Mouse (Mus musculus): Measurements from ENCODE around the gene Serpina3g. TPM values are rescaled to one million over a fixed set of nuclear protein-coding genes. Genes with fewer than 3 reads are reported as not detected.
A peak's percentile ranks its signal among the peaks of the same experiment; 100 is the strongest.

Gene Serpina3g
- polyA plus RNA-seq (2014; fragmentation: Nextera tagmentation; extraction: Ambion mirVana), result 0.24 and 0.26 TPM in 2 replicates

- Histone ChIP-seq H3K4me1 (ENCODE audit: control insufficient read depth, insufficient read depth, low read length) (no peaks in the 10 kb centered on the region), H3K9ac (ENCODE audit: low read length) (no peak within 1 kb of the TSS), H3K36me3 (ENCODE audit: control insufficient read depth, insufficient read depth, low read length) (no peaks in the 10 kb centered on the region), H3K4me3 (ENCODE audit: low read depth, low read length) (no peak within 1 kb of the TSS), H3K27me3 (replicated peaks; ENCODE audit: control insufficient read depth, insufficient read depth, low read length) (no peaks in the 10 kb centered on the region), H3K27ac (ENCODE audit: low read depth, low read length) (no peak within 1 kb of the TSS), H3K9me3 (replicated peaks; ENCODE audit: control insufficient read depth, low read length) (no peaks in the 10 kb centered on the region), H3K4me2 (ENCODE audit: low read length) (no peak within 1 kb of the TSS)
- WGBS, result 81% methylated on average over 5 of the region's 5 CpGs
- no peak for DNase-seq (ENCODE audit: low spot score)
- ATAC-seq, result no peak
Observed at GRCm38 (mm10) chr12:104235915-104236314, at the start of gene Serpina3g. TSS of gene Serpina3g (plus strand) at chr12:104236245.

DNA sequence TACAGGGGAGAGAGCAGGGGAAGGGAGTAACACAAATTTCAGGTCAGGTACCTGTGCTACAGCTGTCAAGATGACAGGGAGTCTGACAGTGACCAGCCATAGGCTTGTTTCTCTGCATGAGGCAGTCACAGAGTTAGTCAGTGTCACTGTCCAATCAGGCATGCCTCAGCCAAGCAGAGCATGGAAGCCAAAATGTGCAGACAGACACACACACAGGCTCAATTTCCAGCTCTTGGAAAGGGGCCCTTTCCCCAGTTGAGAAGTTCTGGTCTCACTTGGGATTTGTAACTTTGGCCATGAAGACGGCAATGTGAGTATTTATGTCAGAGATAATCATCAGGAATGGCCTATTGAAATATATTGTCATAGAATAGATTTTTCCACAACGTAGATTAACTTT is 46.8 kb upstream of the Serpina3g start:
- ATAC-seq (no peak), DNase-seq (ENCODE audit: low spot score) (no peak)
- H3K36me3 ChIP-seq (ENCODE audit: control insufficient read depth, insufficient read depth, low read length), result no peaks in the 10 kb centered on the region
- no peak overlapping the region for H3K4me3 ChIP-seq (ENCODE audit: low read depth, low read length)
- H3K9ac ChIP-seq (ENCODE audit: low read length), result no peak overlapping the region
- no peak overlapping the region for H3K4me2 ChIP-seq (ENCODE audit: low read length)
- no peaks in the 10 kb centered on the region for H3K27me3 ChIP-seq (replicated peaks; ENCODE audit: control insufficient read depth, insufficient read depth, low read length)
- WGBS, result 77% methylated on average over 2 of the region's 2 CpGs
- no peaks in the 10 kb centered on the region for H3K9me3 ChIP-seq (replicated peaks; ENCODE audit: control insufficient read depth, low read length)
- no peaks in the 10 kb centered on the region for H3K4me1 ChIP-seq (ENCODE audit: control insufficient read depth, insufficient read depth, low read length)
- H3K27ac ChIP-seq (ENCODE audit: low read depth, low read length), result no peak overlapping the region

DNA sequence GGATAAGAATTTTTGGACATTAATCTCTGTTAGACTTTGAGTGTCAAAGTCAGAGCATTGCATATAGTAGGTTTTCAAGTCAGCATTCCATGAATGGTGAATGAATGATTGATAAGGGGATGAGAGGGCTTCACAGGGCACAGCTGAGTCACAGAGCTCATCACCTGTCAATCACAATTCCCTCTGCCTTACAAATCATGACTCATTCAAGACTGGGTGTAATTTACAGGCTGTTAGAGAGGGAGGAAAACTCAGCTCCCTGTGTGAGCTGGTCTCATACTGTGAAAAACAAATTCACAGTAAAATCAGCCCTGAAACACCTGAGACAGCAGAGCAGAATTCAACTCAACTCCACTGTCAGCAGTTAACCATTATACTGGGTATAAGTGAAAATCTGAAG is 45.2 kb upstream of the Serpina3g start:
- DNase-seq (ENCODE audit: low spot score) (no peak), ATAC-seq (no peak)
- Histone ChIP-seq H3K4me1 (ENCODE audit: control insufficient read depth, insufficient read depth, low read length) (no peaks in the 10 kb centered on the region), H3K27me3 (replicated peaks; ENCODE audit: control insufficient read depth, insufficient read depth, low read length) (no peaks in the 10 kb centered on the region), H3K4me2 (ENCODE audit: low read length) (no peak overlapping the region), H3K27ac (ENCODE audit: low read depth, low read length) (no peak overlapping the region), H3K36me3 (ENCODE audit: control insufficient read depth, insufficient read depth, low read length) (no peaks in the 10 kb centered on the region), H3K9me3 (replicated peaks; ENCODE audit: control insufficient read depth, low read length) (no peaks in the 10 kb centered on the region), H3K9ac (ENCODE audit: low read length) (no peak overlapping the region), H3K4me3 (ENCODE audit: low read depth, low read length) (no peak overlapping the region)

GRCm38 (mm10) chr12:104209149-104209548 is 26.9 kb upstream of the Serpina3g start:
- Histone ChIP-seq H3K27ac (ENCODE audit: low read depth, low read length) (no peak overlapping the region), H3K9ac (ENCODE audit: low read length) (no peak overlapping the region), H3K9me3 (replicated peaks; ENCODE audit: control insufficient read depth, low read length) (no peaks in the 10 kb centered on the region), H3K27me3 (replicated peaks; ENCODE audit: control insufficient read depth, insufficient read depth, low read length) (no peaks in the 10 kb centered on the region), H3K4me3 (ENCODE audit: low read depth, low read length) (no peak overlapping the region), H3K4me2 (ENCODE audit: low read length) (no peak overlapping the region), H3K4me1 (ENCODE audit: control insufficient read depth, insufficient read depth, low read length) (no peaks in the 10 kb centered on the region), H3K36me3 (ENCODE audit: control insufficient read depth, insufficient read depth, low read length) (no peaks in the 10 kb centered on the region)
- WGBS, result 74% methylated on average over 4 of the region's 4 CpGs
- ATAC-seq (no peak), DNase-seq (ENCODE audit: low spot score) (peak; percentile 1)

- no peak overlapping the region for H3K27ac ChIP-seq (ENCODE audit: low read depth, low read length)
- H3K9ac ChIP-seq (ENCODE audit: low read length), result no peak overlapping the region
- ATAC-seq (no peak), DNase-seq (ENCODE audit: low spot score) (no peak)
- no peak overlapping the region for H3K4me2 ChIP-seq (ENCODE audit: low read length)
- no peak overlapping the region for H3K4me3 ChIP-seq (ENCODE audit: low read depth, low read length)
- no peaks in the 10 kb centered on the region for H3K9me3 ChIP-seq (replicated peaks; ENCODE audit: control insufficient read depth, low read length)
- WGBS, result 100% methylated on average over 2 of the region's 2 CpGs
- no peaks in the 10 kb centered on the region for H3K27me3 ChIP-seq (replicated peaks; ENCODE audit: control insufficient read depth, insufficient read depth, low read length)
- no peaks in the 10 kb centered on the region for H3K4me1 ChIP-seq (ENCODE audit: control insufficient read depth, insufficient read depth, low read length)
- no peaks in the 10 kb centered on the region for H3K36me3 ChIP-seq (ENCODE audit: control insufficient read depth, insufficient read depth, low read length)
Observed at GRCm38 (mm10) chr12:104209802-104210201, 26.2 kb upstream of the Serpina3g start.

DNA sequence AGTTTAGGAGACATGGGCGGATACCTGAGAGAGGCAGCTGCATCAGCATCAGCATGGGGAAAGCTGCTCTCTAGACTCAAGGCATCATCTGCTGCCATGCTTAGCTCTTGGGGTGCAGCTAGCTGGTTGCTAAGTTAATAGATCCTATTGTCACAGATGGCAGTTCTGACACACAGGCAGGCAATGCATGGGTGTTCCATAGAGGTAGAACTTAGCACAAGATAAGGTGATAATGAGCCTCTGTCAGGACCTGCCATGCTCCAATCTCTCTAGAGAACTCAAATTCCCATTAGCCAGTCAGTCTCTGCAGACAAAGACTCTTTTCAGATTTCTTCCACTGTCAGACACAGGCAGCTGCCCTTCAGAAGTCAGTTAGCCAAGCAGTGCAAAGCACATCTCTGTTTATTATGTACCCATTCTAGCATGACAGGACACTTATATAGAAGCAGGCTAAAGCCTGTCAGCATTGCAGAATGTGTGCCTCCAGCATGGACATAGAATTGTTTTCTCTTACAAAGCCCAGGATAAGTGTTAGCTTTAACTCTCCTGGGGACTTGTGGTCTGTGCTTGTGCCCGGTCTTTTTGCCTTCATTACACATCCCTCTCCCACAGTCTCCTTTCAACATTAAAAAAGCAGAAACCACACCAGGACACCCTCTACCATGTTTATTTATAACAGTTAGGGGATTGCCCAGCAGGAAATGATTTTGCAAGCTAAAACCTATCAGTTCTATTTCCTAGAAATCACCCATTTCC is 22.2 kb upstream of the Serpina3g start:
- H3K4me3 ChIP-seq (ENCODE audit: low read depth, low read length), result no peak overlapping the region
- peak; percentile 5 for DNase-seq (ENCODE audit: low spot score)
- no peak overlapping the region for H3K27ac ChIP-seq (ENCODE audit: low read depth, low read length)
- no peak overlapping the region for H3K9ac ChIP-seq (ENCODE audit: low read length)
- H3K4me2 ChIP-seq (ENCODE audit: low read length), result no peak overlapping the region
- no peaks in the 10 kb centered on the region for H3K4me1 ChIP-seq (ENCODE audit: control insufficient read depth, insufficient read depth, low read length)
- H3K36me3 ChIP-seq (ENCODE audit: control insufficient read depth, insufficient read depth, low read length), result no peaks in the 10 kb centered on the region
- H3K27me3 ChIP-seq (replicated peaks; ENCODE audit: control insufficient read depth, insufficient read depth, low read length), result no peaks in the 10 kb centered on the region
- 57% methylated on average over 2 of the region's 2 CpGs for WGBS
- no peak for ATAC-seq
- H3K9me3 ChIP-seq (replicated peaks; ENCODE audit: control insufficient read depth, low read length), result no peaks in the 10 kb centered on the region

GRCm38 (mm10) chr12:104214445-104214753 is 21.6 kb upstream of the Serpina3g start, which contains the start of gene Serpina3f:
TSS of gene Serpina3f (plus strand) at chr12:104214544.
- WGBS, result 67% methylated on average over 1 of the region's 1 CpGs
- Histone ChIP-seq H3K27ac (ENCODE audit: low read depth, low read length) (no peak within 1 kb of the TSS), H3K9ac (ENCODE audit: low read length) (no peak within 1 kb of the TSS), H3K36me3 (ENCODE audit: control insufficient read depth, insufficient read depth, low read length) (no peaks in the 10 kb centered on the region), H3K9me3 (replicated peaks; ENCODE audit: control insufficient read depth, low read length) (no peaks in the 10 kb centered on the region), H3K4me3 (ENCODE audit: low read depth, low read length) (no peak within 1 kb of the TSS), H3K27me3 (replicated peaks; ENCODE audit: control insufficient read depth, insufficient read depth, low read length) (no peaks in the 10 kb centered on the region), H3K4me2 (ENCODE audit: low read length) (no peak within 1 kb of the TSS), H3K4me1 (ENCODE audit: control insufficient read depth, insufficient read depth, low read length) (no peaks in the 10 kb centered on the region)
- ATAC-seq, result no peak
- DNase-seq (ENCODE audit: low spot score), result no peak

- no peak overlapping the region for H3K27ac ChIP-seq (ENCODE audit: low read depth, low read length)
- no peak overlapping the region for H3K4me2 ChIP-seq (ENCODE audit: low read length)
- H3K36me3 ChIP-seq (ENCODE audit: control insufficient read depth, insufficient read depth, low read length), result no peaks in the 10 kb centered on the region
- no peak overlapping the region for H3K9ac ChIP-seq (ENCODE audit: low read length)
- H3K27me3 ChIP-seq (replicated peaks; ENCODE audit: control insufficient read depth, insufficient read depth, low read length), result no peaks in the 10 kb centered on the region
- H3K9me3 ChIP-seq (replicated peaks; ENCODE audit: control insufficient read depth, low read length), result no peaks in the 10 kb centered on the region
- ATAC-seq (no peak), DNase-seq (ENCODE audit: low spot score) (no peak)
- WGBS, result 81% methylated on average over 1 of the region's 1 CpGs
- no peak overlapping the region for H3K4me3 ChIP-seq (ENCODE audit: low read depth, low read length)
- no peaks in the 10 kb centered on the region for H3K4me1 ChIP-seq (ENCODE audit: control insufficient read depth, insufficient read depth, low read length)
Observed at GRCm38 (mm10) chr12:104215249-104215648, 20.8 kb upstream of the Serpina3g start.

DNA sequence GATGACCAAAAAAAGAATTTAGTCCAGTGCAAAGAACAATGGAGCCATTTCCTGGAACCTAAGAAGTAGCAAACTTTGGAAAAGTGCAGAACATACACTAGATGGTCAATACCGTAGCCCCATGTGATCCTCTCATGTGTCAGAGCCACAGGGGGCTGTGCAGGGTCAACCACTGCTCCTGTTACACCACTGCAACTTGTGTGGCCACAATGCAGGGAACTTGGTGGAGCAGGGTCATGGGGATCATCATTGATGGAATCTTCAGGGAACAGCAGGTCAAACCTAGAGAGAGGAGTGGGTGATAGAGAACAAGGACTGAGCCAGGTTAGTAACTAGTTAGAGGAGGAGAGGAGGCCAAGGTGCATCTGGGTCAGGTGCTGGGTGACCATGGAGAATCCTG is 14.4 kb upstream of the Serpina3g start:
- ATAC-seq, result no peak
- H3K9ac ChIP-seq (ENCODE audit: low read length), result no peak overlapping the region
- H3K4me2 ChIP-seq (ENCODE audit: low read length), result no peak overlapping the region
- no peaks in the 10 kb centered on the region for H3K27me3 ChIP-seq (replicated peaks; ENCODE audit: control insufficient read depth, insufficient read depth, low read length)
- H3K9me3 ChIP-seq (replicated peaks; ENCODE audit: control insufficient read depth, low read length), result no peaks in the 10 kb centered on the region
- no peaks in the 10 kb centered on the region for H3K4me1 ChIP-seq (ENCODE audit: control insufficient read depth, insufficient read depth, low read length)
- H3K4me3 ChIP-seq (ENCODE audit: low read depth, low read length), result no peak overlapping the region
- H3K36me3 ChIP-seq (ENCODE audit: control insufficient read depth, insufficient read depth, low read length), result no peaks in the 10 kb centered on the region
- WGBS, result 77% methylated on average over 1 of the region's 1 CpGs
- no peak for DNase-seq (ENCODE audit: low spot score)
- H3K27ac ChIP-seq (ENCODE audit: low read depth, low read length), result no peak overlapping the region
